Mouse (Mus musculus) hindbrain, embryonic 15.5 days (tissue): Measurements from ENCODE around the gene Wasf2. TPM values are rescaled to one million over a fixed set of nuclear protein-coding genes. Genes with fewer than 3 reads are reported as not detected.
"Not testable (repeated sequence)": the region's sequence is repeated elsewhere in the genome, so short reads cannot be mapped to it uniquely, and the experiment has no call there.

ENCODE experiments used
- ATAC-seq: fragments of 200-750 bp; cut with Nextera tagmentation; 2 replicates; pipeline ENCODE4 v1.8.0; 2017; ENCODE audit warnings: low read depth, moderate number of reproducible peaks, moderate TSS enrichment; ENCODE audit not compliant: low FRiP score
- H3K27ac ChIP-seq: fragments of 300-500 bp; sonication (generic); replicated peaks from 2 replicates; pipeline ENCODE4 v1.5.1; 2015; ENCODE audit warnings: mild to moderate bottlenecking, inconsistent platforms
- H3K27me3 ChIP-seq: fragments of 300-500 bp; sonication (generic); 2 replicates; pipeline ENCODE4 v1.6.1; 2015; ENCODE audit warnings: control low read depth, inconsistent platforms
- H3K36me3 ChIP-seq: fragments of 300-500 bp; sonication (generic); 2 replicates; pipeline ENCODE4 v1.6.1; 2015; ENCODE audit warnings: control low read depth, inconsistent platforms
- H3K4me1 ChIP-seq: fragments of 300-500 bp; sonication (generic); replicated peaks from 2 replicates; pipeline ENCODE4 v1.6.1; 2015; ENCODE audit warnings: control low read depth, inconsistent platforms
- H3K4me2 ChIP-seq: fragments of 300-500 bp; sonication (generic); 2 replicates; pipeline ENCODE4 v1.6.1; 2015; ENCODE audit warnings: moderate library complexity, mild to moderate bottlenecking, inconsistent platforms
- H3K4me3 ChIP-seq: fragments of 300-500 bp; sonication (generic); 2 replicates; pipeline ENCODE4 v1.5.1; 2015; ENCODE audit warnings: mild to moderate bottlenecking, inconsistent platforms
- H3K9ac ChIP-seq: fragments of 300-500 bp; sonication (generic); 2 replicates; pipeline ENCODE4 v1.6.1; 2015; ENCODE audit warnings: inconsistent platforms
- H3K9me3 ChIP-seq: fragments of 300-500 bp; sonication (generic); 2 replicates; pipeline ENCODE4 v1.6.1; 2016; ENCODE audit warnings: control low read depth, inconsistent platforms
- WGBS: fragments of 180-500 bp; shearing (Covaris S2); methylation state at CpG from one replicate; pipeline ENCODE4 v1.1.7; 2015; 5-methylcytosine and 5-hydroxymethylcytosine counted together
- polyA plus RNA-seq: library from polyadenylated mRNA; unstranded; fragments of >200 nt; fragmentation: Nextera tagmentation; extraction: Ambion mirVana; gene quantifications from 2 replicates; pipeline ENCODE4 v1.2.1, GENCODE M21; 2015

Wasf2 gene
- polyA plus RNA-seq, 1 experiment from 2014 or later, result 31.1 TPM

DNA sequence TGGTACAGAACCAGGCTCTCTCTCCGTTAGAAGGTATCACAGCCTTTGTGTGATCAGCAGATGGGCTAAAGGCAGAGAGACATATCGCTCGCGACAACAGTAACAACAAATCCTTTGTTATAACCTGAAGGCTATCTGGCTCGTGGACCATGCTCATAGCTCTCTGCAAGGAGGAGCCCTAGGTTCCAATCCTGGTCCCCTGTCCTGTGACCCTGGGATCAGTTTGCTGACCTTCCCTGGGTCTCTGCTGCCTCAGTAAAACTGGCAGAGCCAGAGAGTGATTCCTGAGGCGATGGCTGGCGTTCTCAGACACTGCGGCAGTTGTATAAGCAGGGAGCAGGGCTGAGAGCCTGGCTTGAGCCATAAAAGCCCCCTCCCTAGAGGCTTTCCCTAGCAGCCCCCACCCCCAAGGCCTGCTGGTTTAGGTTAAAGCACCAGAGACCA, 40.0 kb upstream of the Wasf2 start:
- peak overlapping the region; percentile 15; the same call in 1 of the 2 replicates for H3K4me2 ChIP-seq
- peaks cover 80% of the 10 kb centered on the region for H3K4me1 ChIP-seq
- no peak overlapping the region for H3K4me3 ChIP-seq
- no peaks in the 10 kb centered on the region for H3K36me3 ChIP-seq
- H3K27ac ChIP-seq, result peak overlapping the region; percentile 87
- ATAC-seq, result 0 out of 2 replicates have a peak, but pooled peaks have one; percentile 1
- peak overlapping the region; percentile 17; the same call in 1 of the 2 replicates for H3K9ac ChIP-seq
- H3K9me3 ChIP-seq, result no peaks in the 10 kb centered on the region
- no peaks in the 10 kb centered on the region for H3K27me3 ChIP-seq
- WGBS, result 22% methylated on average over 8 of the region's 8 CpGs

DNA sequence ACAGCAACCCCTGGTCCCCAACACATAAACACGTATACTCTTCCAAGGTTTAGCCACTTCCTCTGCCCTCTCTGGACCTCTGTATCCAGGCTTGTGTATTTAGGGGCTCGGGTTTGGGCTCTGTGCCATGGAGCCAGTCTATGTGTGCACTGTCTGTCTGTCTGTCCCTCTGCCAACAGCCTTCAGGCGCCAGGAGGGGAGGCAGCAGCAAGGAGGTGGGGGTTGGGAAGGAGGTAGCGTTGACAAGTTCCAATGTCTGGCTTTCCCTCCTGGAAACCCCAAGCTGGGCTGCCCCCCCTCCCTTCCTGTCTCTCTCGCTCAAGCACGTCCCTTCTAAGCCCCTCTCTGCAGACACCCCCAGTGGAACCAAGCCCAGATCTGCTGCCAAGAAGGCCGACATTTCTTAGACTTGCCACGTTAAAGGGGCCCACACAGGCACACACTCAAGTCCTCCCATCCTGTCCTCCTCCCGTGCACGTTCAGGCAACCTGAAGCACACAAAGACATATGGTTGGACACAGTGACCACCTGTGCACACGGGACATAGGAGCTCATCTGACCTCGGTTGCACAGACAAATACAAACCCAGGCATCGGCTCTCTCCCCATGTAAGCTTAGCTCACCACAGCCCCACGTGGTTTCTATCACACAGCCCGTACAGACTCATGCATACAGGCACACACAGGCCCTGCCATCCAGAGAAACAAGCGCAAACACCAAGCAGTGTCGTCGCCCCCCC, 39.4 kb upstream of the Wasf2 start:
- H3K36me3 ChIP-seq, result no peaks in the 10 kb centered on the region
- peaks cover 79% of the 10 kb centered on the region for H3K4me1 ChIP-seq
- H3K9ac ChIP-seq, result no peak overlapping the region
- 24% methylated on average over 16 of the region's 18 CpGs for WGBS
- H3K4me3 ChIP-seq, result no peak overlapping the region
- H3K9me3 ChIP-seq, result no peaks in the 10 kb centered on the region
- H3K27me3 ChIP-seq, result no peaks in the 10 kb centered on the region
- H3K27ac ChIP-seq, result peak overlapping the region; percentile 87
- H3K4me2 ChIP-seq, result peak overlapping the region; percentile 15; the same call in 1 of the 2 replicates
- ATAC-seq, result peak; percentile 28; the same call in 1 of the 2 replicates

DNA sequence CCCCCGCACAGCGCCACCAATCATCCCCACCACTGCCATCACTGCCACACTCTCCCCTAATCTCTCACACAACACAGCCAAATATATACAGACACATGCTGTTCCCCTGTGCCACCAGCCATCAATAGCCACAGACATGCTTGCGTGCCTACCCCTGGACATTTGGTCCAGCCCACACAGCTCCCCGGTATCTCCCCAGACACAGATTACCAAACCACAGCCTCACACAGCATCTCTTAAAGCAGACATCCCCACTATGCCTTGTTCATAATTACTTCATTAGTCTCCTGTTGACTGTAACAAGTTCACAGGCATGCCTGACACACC, 38.9 kb upstream of the Wasf2 start:
- no peak overlapping the region for H3K4me2 ChIP-seq
- no peaks in the 10 kb centered on the region for H3K36me3 ChIP-seq
- H3K27ac ChIP-seq, result peak overlapping the region; percentile 87
- no peaks in the 10 kb centered on the region for H3K27me3 ChIP-seq
- H3K4me1 ChIP-seq, result peaks cover 74% of the 10 kb centered on the region
- no peaks in the 10 kb centered on the region for H3K9me3 ChIP-seq
- H3K9ac ChIP-seq, result no peak overlapping the region
- 44% methylated on average over 4 of the region's 4 CpGs for WGBS
- ATAC-seq, result no peak
- H3K4me3 ChIP-seq, result no peak overlapping the region

DNA sequence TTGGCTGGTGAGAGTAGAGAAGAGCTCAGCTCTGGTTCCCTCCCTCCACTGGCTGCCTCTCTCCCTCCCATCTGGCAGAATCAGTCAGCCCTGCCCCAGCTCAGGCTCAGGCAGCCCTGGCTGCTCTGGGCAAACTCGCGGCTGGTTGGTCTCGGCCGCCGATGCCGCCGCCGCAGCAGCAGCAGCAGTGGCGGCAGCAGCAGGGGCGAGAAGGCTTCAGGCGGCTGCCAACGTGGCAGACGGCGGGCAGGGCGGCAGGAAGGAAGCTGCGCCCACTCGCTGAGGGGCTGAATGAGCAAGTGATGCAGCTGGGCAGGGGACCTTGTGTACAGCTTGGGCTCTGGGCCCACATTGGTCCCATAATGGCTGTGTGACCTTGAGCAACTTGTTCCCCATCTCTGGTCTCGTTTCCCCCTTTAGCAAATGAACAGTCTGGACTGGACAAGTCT, 37.8 kb upstream of the Wasf2 start:
- 1% methylated on average over 18 of the region's 18 CpGs for WGBS
- 0 out of 2 replicates have a peak overlapping the region, but pooled peaks have one; percentile 13 for H3K4me3 ChIP-seq

DNA sequence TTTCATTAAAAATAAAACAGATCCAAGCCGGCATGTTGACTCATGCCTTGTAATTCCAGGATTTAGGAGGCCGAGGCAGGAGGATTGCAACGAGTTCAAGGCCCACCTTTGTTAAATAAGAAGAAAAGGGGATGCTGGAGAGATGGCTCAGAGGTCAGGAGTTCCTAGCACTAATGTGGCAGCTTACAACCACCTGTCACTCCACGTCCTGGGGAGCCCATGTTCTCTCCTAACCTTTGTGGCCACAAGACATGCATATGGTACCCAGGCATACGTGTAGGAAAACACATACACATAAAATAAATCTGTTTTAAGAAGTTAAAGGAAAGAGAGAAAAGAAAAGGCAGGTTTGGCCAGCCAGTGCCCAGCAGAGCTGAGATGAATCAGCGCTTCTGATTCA, 37.2 kb upstream of the Wasf2 start:
- Histone ChIP-seq H3K27ac (peak overlapping the region; percentile 87), H3K9me3 (no peaks in the 10 kb centered on the region), H3K27me3 (no peaks in the 10 kb centered on the region), H3K36me3 (no peaks in the 10 kb centered on the region), H3K4me3 (no peak overlapping the region), H3K9ac (peak overlapping the region; percentile 12; the same call in 1 of the 2 replicates), H3K4me1 (peaks cover 61% of the 10 kb centered on the region), H3K4me2 (peak overlapping the region; percentile 50; the same call in 1 of the 2 replicates)
- no peak for ATAC-seq
- WGBS, result 63% methylated on average over 6 of the region's 6 CpGs

More for the DNA sequence above, 37.8 kb upstream of the Wasf2 start:
- Histone ChIP-seq H3K27ac (peak overlapping the region; percentile 87), H3K27me3 (no peaks in the 10 kb centered on the region), H3K36me3 (no peaks in the 10 kb centered on the region), H3K9me3 (no peaks in the 10 kb centered on the region), H3K9ac (peak overlapping the region; percentile 45; the same call in 1 of the 2 replicates), H3K4me1 (peaks cover 66% of the 10 kb centered on the region), H3K4me2 (peak overlapping the region; percentile 50)
- peak; percentile 49; the same call in 1 of the 2 replicates for ATAC-seq

DNA sequence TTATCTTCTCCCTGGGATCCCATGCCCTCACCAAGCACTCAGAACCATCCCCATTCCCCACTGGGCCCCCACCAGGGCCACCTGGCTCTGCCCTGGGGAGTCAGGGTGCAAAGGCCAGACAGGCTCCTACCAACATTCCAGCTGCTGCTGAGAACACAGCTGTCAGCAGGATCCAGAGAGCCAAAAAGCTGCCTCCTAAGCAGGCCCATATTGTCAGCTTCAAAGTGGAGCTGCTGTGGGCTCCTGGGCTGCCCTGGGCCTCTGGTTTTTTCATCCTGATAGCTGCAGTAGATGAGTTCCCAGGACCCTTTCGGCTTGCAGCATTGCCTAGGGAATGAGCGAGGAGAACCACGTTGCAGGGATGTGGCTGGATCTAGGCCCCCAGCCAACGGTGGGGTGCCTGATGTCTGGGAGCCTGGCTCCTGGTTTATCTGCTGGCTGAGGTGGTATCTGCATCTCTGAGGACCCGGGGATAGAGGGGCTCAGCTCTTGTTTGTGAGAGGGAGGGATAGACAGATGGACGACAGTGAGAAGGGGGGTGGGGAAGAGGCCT, 36.7 kb upstream of the Wasf2 start:
- Histone ChIP-seq H3K4me2 (0 out of 2 replicates have a peak overlapping the region, but pooled peaks have one; percentile 13), H3K36me3 (no peaks in the 10 kb centered on the region), H3K9me3 (no peaks in the 10 kb centered on the region), H3K27ac (peak overlapping the region; percentile 63), H3K27me3 (no peaks in the 10 kb centered on the region), H3K4me1 (peaks cover 61% of the 10 kb centered on the region), H3K4me3 (no peak overlapping the region), H3K9ac (peak overlapping the region; percentile 12; the same call in 1 of the 2 replicates)
- no peak for ATAC-seq
- WGBS, result 16% methylated on average over 6 of the region's 6 CpGs

DNA sequence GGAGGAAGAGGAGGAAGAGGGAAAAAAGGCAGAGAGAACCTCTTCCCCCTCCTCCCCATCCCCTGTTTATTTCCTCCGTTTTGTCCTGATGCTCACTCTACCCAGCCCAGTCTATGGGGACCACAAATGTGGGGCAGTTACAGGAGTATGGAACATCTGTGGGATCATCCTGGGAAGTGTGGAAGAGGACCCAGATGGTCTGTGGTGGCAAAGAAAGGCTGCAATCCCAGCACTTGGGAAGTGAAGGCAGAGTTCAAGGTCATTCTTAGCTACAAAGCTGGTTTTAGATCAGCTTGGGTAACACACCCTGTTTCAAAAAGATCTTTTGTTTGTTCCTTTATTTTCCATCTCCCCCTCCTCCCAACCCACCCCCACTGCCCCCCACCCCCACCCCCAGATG, 36.0 kb upstream of the Wasf2 start:
- Histone ChIP-seq H3K36me3 (no peaks in the 10 kb centered on the region), H3K4me2 (no peak overlapping the region), H3K4me3 (no peak overlapping the region), H3K9ac (no peak overlapping the region), H3K27me3 (no peaks in the 10 kb centered on the region), H3K9me3 (no peaks in the 10 kb centered on the region), H3K27ac (peak overlapping the region; percentile 88), H3K4me1 (peaks cover 61% of the 10 kb centered on the region)
- no peak for ATAC-seq
- 50% methylated on average over 1 of the region's 1 CpGs for WGBS

DNA sequence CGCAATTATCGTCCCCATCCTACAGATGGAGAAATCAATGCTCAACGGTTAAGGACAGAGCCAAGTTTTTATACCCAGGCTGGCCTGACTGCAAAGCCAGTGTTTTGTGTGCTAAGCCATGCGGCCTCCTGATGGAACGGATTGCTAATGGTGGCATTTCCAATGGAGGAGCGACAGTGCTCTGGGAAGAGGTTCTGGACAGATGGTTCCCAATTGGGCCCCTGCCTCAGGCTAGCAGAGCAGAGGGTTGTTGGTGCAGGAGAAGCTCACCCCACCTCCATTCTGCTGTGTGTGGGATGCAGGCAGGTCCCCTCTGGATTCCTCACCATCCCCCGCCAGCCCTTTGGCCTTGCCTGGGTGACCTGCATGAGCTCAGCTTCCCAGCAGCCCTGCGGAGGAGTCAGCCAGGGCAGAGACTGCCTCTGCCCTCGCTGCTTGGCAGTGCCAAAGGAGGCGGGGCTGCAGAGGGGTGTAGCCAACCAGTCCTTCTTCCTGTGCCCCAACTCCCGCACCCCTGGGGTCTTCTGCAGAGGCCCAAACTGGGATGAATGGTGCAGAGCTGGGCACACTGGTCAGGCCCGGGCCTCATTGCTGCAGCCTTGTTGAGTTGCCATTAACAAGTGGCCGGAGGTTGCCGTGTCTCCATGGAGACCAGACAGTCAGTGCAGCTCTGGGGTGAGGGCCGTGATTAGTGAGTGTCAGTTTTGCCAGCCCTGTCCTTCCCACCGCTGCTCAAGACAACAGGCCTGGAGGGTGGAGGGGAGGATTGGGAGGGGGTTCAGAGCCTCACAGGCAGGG, 35.2 kb upstream of the Wasf2 start:
- WGBS, result 20% methylated on average over 16 of the region's 16 CpGs
- Histone ChIP-seq H3K27ac (peak overlapping the region; percentile 88), H3K9me3 (no peaks in the 10 kb centered on the region), H3K27me3 (no peaks in the 10 kb centered on the region), H3K9ac (peak overlapping the region; percentile 26), H3K4me3 (peak overlapping the region; percentile 12; the same call in 1 of the 2 replicates), H3K36me3 (no peaks in the 10 kb centered on the region), H3K4me1 (peaks cover 55% of the 10 kb centered on the region), H3K4me2 (peak overlapping the region; percentile 40)
- ATAC-seq, result peak; percentile 87

DNA sequence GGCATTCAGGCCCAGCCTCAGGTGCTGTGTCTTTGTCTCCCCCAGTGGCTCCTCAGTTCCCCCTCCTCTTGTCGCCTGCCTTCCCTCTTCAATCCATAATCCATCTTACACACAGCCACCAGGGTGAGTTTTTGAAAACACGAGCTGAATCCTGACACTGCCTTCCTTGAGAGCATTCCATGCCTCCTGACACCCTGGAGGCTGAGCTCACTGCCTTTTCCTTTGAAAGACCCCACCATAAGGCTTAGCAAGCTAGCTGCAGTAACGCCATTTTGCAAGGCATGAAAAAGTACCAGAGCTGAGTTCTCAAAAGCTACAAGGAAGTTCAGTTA, 34.6 kb upstream of the Wasf2 start:
- not testable (repeated sequence) for H3K9me3 ChIP-seq, H3K36me3 ChIP-seq, H3K27me3 ChIP-seq, ATAC-seq
- H3K4me2 ChIP-seq, result peak overlapping the region; percentile 40
- peak overlapping the region; percentile 26; the same call in 1 of the 2 replicates for H3K9ac ChIP-seq
- H3K4me1 ChIP-seq, result peaks cover 50% of the 10 kb centered on the region
- peak overlapping the region; percentile 88 for H3K27ac ChIP-seq
- H3K4me3 ChIP-seq, result peak overlapping the region; percentile 12; the same call in 1 of the 2 replicates
- 11% methylated on average over 3 of the region's 3 CpGs for WGBS

DNA sequence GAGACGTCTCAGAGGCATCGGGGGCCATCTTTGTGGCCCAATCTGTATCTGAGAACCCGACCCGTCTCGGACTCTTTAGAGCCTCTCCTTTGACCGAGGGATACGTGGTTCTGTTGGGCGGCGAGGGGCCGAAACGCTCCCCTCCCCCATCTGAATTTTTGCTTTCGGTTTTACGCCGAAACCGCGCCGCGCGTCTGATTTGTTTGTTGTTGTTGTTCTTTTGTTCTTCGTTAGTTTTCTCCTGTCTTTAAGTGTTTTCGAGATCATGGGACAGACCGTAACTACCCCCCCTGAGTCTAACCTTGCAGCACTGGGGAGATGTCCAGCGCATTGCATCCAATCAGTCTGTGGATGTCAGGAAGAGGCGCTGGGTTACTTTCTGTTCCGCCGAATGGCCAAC, 33.6 kb upstream of the Wasf2 start:
- peak overlapping the region; percentile 40 for H3K4me2 ChIP-seq
- H3K4me1 ChIP-seq, result peaks cover 41% of the 10 kb centered on the region
- WGBS, result under 1% methylated on average over 15 of the region's 26 CpGs
- peak overlapping the region; percentile 30 for H3K4me3 ChIP-seq
- not testable (repeated sequence) for ATAC-seq, H3K36me3 ChIP-seq, H3K9ac ChIP-seq, H3K9me3 ChIP-seq, H3K27ac ChIP-seq, H3K27me3 ChIP-seq

DNA sequence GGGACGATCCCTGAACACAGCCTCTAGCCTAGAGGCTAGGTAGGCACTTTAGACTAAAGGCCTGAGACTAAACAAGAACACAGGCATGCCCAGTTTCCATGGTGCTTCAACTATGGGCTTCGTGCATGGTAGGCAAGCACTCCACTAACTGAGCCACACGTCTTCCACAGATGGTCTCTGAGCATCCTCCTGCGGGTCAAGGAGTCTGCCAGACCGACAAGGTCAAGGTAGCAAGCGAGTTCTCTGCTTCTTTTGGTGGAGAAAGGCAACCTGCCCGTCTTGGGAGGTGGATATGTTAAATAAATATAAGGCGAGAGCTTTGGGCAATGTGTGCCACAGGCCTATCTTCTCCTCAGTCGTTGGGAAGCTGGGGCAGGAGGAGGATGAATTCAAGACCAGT, 28.6 kb upstream of the Wasf2 start:
- no peak for ATAC-seq
- Histone ChIP-seq H3K27me3 (no peaks in the 10 kb centered on the region), H3K4me3 (peak overlapping the region; percentile 13), H3K36me3 (no peaks in the 10 kb centered on the region), H3K9ac (peak overlapping the region; percentile 16; the same call in 1 of the 2 replicates), H3K4me2 (peak overlapping the region; percentile 44), H3K27ac (no peak overlapping the region), H3K9me3 (no peaks in the 10 kb centered on the region), H3K4me1 (peaks cover 25% of the 10 kb centered on the region)
- WGBS, result 82% methylated on average over 9 of the region's 9 CpGs
